ENCODE assay signal across 12 mouse cellular contexts in the genomic region with DNA sequence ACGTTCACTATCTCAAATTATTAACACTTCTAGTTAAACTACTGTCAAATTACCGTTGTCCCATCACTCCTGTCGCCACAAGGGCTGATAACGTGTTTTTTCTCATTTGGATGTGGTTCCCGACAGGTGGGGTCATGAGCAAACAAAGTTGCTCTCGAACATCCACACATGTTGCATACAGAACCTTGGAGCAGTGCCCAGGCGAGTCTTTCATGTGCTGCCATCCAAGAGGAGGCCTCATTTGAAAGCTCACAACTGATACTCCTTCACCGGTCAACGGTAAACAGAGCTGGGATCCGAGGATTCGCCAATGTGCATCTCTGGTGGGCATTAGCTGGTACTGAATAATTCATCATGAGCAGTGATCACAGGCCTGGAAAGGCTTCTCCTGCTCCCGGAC.
"Had no signal": no experiment of that assay in that cellular context is flagged by ENCODE, and none has a peak within 500 bp of the region (broad histone marks: within the 10 kb centered on the region; RNA-seq: fewer than 3 reads in every experiment).

No protein-coding gene starts in this region.

- H3K9me3 ChIP-seq: kidney, embryonic 15.5 days; limb, embryonic 15.5 days; liver, embryonic 13.5 days; megakaryocyte, embryonic 14.5 days; neural tube, embryonic 12.5 days had no signal

- H3K36me3 ChIP-seq: kidney, embryonic 15.5 days; limb, embryonic 15.5 days; liver, embryonic 13.5 days; neural tube, embryonic 12.5 days had no signal

- H3K4me3 ChIP-seq: kidney, embryonic 15.5 days; limb, embryonic 15.5 days; liver, embryonic 13.5 days; megakaryocyte, embryonic 14.5 days; neural tube, embryonic 12.5 days had no signal

- DNase-seq: kidney, adult 2 months; kidney, postnatal 14 days; liver, embryonic 13.5 days; lung, adult 18-20 months had no signal

- H3K4me1 ChIP-seq: liver, embryonic 13.5 days; megakaryocyte, embryonic 14.5 days had no signal

- H3K27me3 ChIP-seq: limb, embryonic 15.5 days; liver, embryonic 13.5 days; neural tube, embryonic 12.5 days had no signal

- H3K27ac ChIP-seq: kidney, embryonic 15.5 days; limb, embryonic 15.5 days; liver, embryonic 13.5 days; macrophage; neural tube, embryonic 12.5 days; stomach, postnatal 0 days had no signal

- H3K9ac ChIP-seq: kidney, embryonic 15.5 days; limb, embryonic 15.5 days; liver, embryonic 13.5 days; neural tube, embryonic 12.5 days had no signal

- H3K4me2 ChIP-seq: kidney, embryonic 15.5 days; limb, embryonic 15.5 days; liver, embryonic 13.5 days; midbrain, embryonic 11.5 days; neural tube, embryonic 12.5 days had no signal

- ATAC-seq: lung, postnatal 0 days had no signal
